8 mouse cellular contexts compared by ENCODE assay signal in the genomic region with DNA sequence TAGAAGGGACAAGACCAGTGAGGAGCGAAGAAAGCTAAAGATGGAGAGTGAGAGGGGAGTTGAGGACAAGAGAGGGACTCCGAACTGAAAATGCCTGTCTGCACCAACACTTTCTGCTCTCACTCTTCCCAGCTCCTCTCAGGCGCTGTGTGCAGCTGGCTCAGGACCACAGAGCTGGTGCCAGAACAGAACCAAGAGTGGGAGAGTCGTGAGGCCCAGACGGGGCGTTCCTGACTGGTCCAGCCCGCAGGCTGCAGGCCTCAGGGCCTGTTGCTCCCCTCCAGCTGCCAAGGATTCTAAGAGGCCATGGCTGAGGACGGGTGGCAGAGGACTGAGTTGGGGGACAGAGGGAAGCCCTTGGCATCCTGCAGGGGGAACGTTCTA.
DNase-seq lines count a peak whose midpoint lies in the region; ATAC-seq and TF ChIP-seq lines count a peak whose summit lies in the region.

No protein-coding gene starts in this region.

- 61% methylated on average over 9 of the region's 9 CpGs for WGBS in forebrain, postnatal 0 days
- 69% methylated on average over 9 of the region's 9 CpGs for WGBS in forebrain, embryonic 15.5 days
- WGBS in heart, embryonic 13.5 days, result 69% methylated on average over 9 of the region's 9 CpGs
- WGBS in lung, embryonic 15.5 days, result 42% methylated on average over 9 of the region's 9 CpGs

- 0 out of 2 replicates have a peak, but pooled peaks cover under 1% of the 10 kb centered on the region for H3K27me3 ChIP-seq in forebrain, postnatal 0 days (ENCODE audit: insufficient read depth, low read length)
- H3K27me3 ChIP-seq in forebrain, embryonic 15.5 days, result peaks cover 10% of the 10 kb centered on the region
- H3K27me3 ChIP-seq in ES-Bruce4 (ENCODE audit: control insufficient read depth, insufficient read depth, low read length, poor library complexity, severe bottlenecking), result no peaks in the 10 kb centered on the region
- 0 out of 2 replicates have a peak, but pooled peaks cover 3% of the 10 kb centered on the region for H3K27me3 ChIP-seq in heart, embryonic 13.5 days (replicated peaks)
- H3K27me3 ChIP-seq in lung, embryonic 15.5 days, result no peaks in the 10 kb centered on the region

- no peak for TF ChIP-seq EP300 in ES-Bruce4 (IDR thresholded peaks at IDR 0.05; ENCODE audit: insufficient read depth, low read depth, low read length)

- DNase-seq in forebrain, postnatal 0 days, result no peak
- DNase-seq in urinary bladder, postnatal 25 days (ENCODE audit: low spot score), result peak; percentile 22
- DNase-seq in cerebellum, adult 18-20 months, result no peak
- no peak for DNase-seq in embryo, embryonic 10 days (ENCODE audit: low spot score)

- H3K27ac ChIP-seq in forebrain, postnatal 0 days (ENCODE audit: low read depth, low read length), result no peak overlapping the region
- H3K27ac ChIP-seq in forebrain, embryonic 15.5 days (replicated peaks), result no peak overlapping the region
- H3K27ac ChIP-seq in ES-Bruce4 (ENCODE audit: insufficient read depth, low read length), result peak overlapping the region; percentile 5; the same call in 1 of the 2 replicates
- H3K27ac ChIP-seq in heart, embryonic 13.5 days (replicated peaks), result peak overlapping the region; percentile 54
- peak overlapping the region; percentile 29 for H3K27ac ChIP-seq in lung, embryonic 15.5 days

- no peaks in the 10 kb centered on the region for H3K36me3 ChIP-seq in forebrain, postnatal 0 days (ENCODE audit: insufficient read depth)
- no peaks in the 10 kb centered on the region for H3K36me3 ChIP-seq in forebrain, embryonic 15.5 days
- H3K36me3 ChIP-seq in ES-Bruce4 (ENCODE audit: control insufficient read depth, insufficient read depth, low read length, poor library complexity, severe bottlenecking), result no peaks in the 10 kb centered on the region
- no peaks in the 10 kb centered on the region for H3K36me3 ChIP-seq in heart, embryonic 13.5 days
- H3K36me3 ChIP-seq in lung, embryonic 15.5 days, result no peaks in the 10 kb centered on the region

- no peak overlapping the region for H3K4me2 ChIP-seq in forebrain, postnatal 0 days (ENCODE audit: low read depth)
- no peak overlapping the region for H3K4me2 ChIP-seq in forebrain, embryonic 15.5 days (replicated peaks)
- H3K4me2 ChIP-seq in heart, embryonic 13.5 days, result no peak overlapping the region
- H3K4me2 ChIP-seq in lung, embryonic 15.5 days, result no peak overlapping the region

- peaks cover 2% of the 10 kb centered on the region; the same call in 1 of the 2 replicates for H3K9me3 ChIP-seq in forebrain, postnatal 0 days (ENCODE audit: low read length)
- H3K9me3 ChIP-seq in forebrain, embryonic 15.5 days, result no peaks in the 10 kb centered on the region
- H3K9me3 ChIP-seq in ES-Bruce4 (replicated peaks; ENCODE audit: control insufficient read depth, insufficient read depth, low read length, poor library complexity, severe bottlenecking), result no peaks in the 10 kb centered on the region
- 0 out of 2 replicates have a peak, but pooled peaks cover 4% of the 10 kb centered on the region for H3K9me3 ChIP-seq in heart, embryonic 13.5 days
- H3K9me3 ChIP-seq in lung, embryonic 15.5 days, result no peaks in the 10 kb centered on the region

- H3K4me1 ChIP-seq in forebrain, postnatal 0 days (ENCODE audit: insufficient read depth), result no peaks in the 10 kb centered on the region
- H3K4me1 ChIP-seq in forebrain, embryonic 15.5 days, result no peaks in the 10 kb centered on the region
- peaks cover 7% of the 10 kb centered on the region for H3K4me1 ChIP-seq in ES-Bruce4 (ENCODE audit: control insufficient read depth, insufficient read depth, low read length)
- peaks cover 6% of the 10 kb centered on the region for H3K4me1 ChIP-seq in heart, embryonic 13.5 days
- H3K4me1 ChIP-seq in lung, embryonic 15.5 days, result peaks cover 9% of the 10 kb centered on the region; the same call in 1 of the 2 replicates

- peak; percentile 40; the same call in 1 of the 2 replicates for ATAC-seq in forebrain, postnatal 0 days
- no peak for ATAC-seq in forebrain, embryonic 15.5 days (replicated peaks)
- ATAC-seq in heart, embryonic 13.5 days (ENCODE audit: extremely low read depth, insufficient number of reproducible peaks, low FRiP score, low TSS enrichment), result no peak
- ATAC-seq in lung, embryonic 15.5 days (ENCODE audit: borderline replicate concordance, extremely low read depth, low FRiP score, low TSS enrichment), result peak; percentile 33

- TF ChIP-seq POLR2A in ES-Bruce4 (IDR thresholded peaks at IDR 0.05; ENCODE audit: insufficient read depth, low read length), result no peak

- no peak overlapping the region for H3K9ac ChIP-seq in forebrain, postnatal 0 days
- no peak overlapping the region for H3K9ac ChIP-seq in forebrain, embryonic 15.5 days (replicated peaks)
- peak overlapping the region; percentile 6 for H3K9ac ChIP-seq in ES-Bruce4 (ENCODE audit: low read depth, poor library complexity, severe bottlenecking)
- H3K9ac ChIP-seq in heart, embryonic 13.5 days, result peak overlapping the region; percentile 44
- no peak overlapping the region for H3K9ac ChIP-seq in lung, embryonic 15.5 days

- H3K4me3 ChIP-seq in forebrain, postnatal 0 days (ENCODE audit: low read depth, low read length), result no peak overlapping the region
- no peak overlapping the region for H3K4me3 ChIP-seq in forebrain, embryonic 15.5 days
- H3K4me3 ChIP-seq in ES-Bruce4 (ENCODE audit: low read depth, low read length), result no peak overlapping the region
- no peak overlapping the region for H3K4me3 ChIP-seq in heart, embryonic 13.5 days
- no peak overlapping the region for H3K4me3 ChIP-seq in lung, embryonic 15.5 days

- no peak for TF ChIP-seq CTCF in forebrain, postnatal 0 days (IDR thresholded peaks at IDR 0.05; ENCODE audit: low read depth)
- TF ChIP-seq CTCF in ES-Bruce4 (IDR thresholded peaks at IDR 0.05; ENCODE audit: low read depth, low read length), result no peak

Comparison
In these comparisons a context has a peak if more than half of its experiments do, and no peak if none do; other contexts are left out.
1. ATAC-seq: peak in forebrain, postnatal 0 days (single experiment) and lung, embryonic 15.5 days (single experiment); none in forebrain, embryonic 15.5 days (single experiment) and heart, embryonic 13.5 days (single experiment).
2. H3K27ac ChIP-seq: peak in ES-Bruce4 (single experiment), heart, embryonic 13.5 days (single experiment) and lung, embryonic 15.5 days (single experiment); none in forebrain, postnatal 0 days (single experiment) and forebrain, embryonic 15.5 days (single experiment).
3. H3K9ac ChIP-seq: peak in ES-Bruce4 (single experiment) and heart, embryonic 13.5 days (single experiment); none in forebrain, postnatal 0 days (single experiment), forebrain, embryonic 15.5 days (single experiment) and lung, embryonic 15.5 days (single experiment).